Mouse (Mus musculus) retina, postnatal 1 day (tissue): Measurements from ENCODE around the gene Atxn7l1.
A peak's percentile ranks its signal among the peaks of the same experiment; 100 is the strongest.

Experiments used
- DNase-seq: peaks from one replicate; pipeline ENCODE4 v3.0.0-alpha.2; 2012

The Atxn7l1 gene

DNA sequence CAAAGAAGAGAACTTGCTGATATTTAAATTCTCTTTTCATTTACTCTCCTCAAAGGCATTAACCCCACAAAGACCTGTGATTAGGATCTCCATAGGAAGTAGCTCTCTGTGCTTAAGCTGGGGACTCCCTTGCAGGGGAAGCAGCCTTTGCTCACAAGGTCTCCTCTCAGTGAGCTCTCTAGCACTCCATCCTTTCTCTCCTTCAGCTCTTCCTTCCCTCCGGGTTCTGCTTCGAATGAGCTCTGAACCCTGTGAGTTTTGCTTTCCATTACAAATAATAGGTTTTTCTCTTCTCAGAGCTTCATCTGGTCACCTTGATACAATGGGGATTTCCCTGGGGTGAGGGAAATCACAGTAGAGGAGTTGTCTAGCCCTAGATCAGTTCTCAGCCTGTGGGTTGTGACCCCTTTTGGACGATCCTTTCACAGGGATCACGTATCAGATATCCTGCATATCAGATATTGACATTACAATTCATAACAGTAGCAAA is 35.7 kb downstream of the Atxn7l1 start:
- no peak for DNase-seq

- no peak for DNase-seq
Observed at GRCm38 (mm10) chr12:33184137-33184536, 36.6 kb downstream of the Atxn7l1 start.

- DNase-seq, result no peak
Observed at GRCm38 (mm10) chr12:33185046-33185445, 37.6 kb downstream of the Atxn7l1 start.

- DNase-seq, result no peak
Observed at GRCm38 (mm10) chr12:33186331-33186730, 38.8 kb downstream of the Atxn7l1 start.

DNA sequence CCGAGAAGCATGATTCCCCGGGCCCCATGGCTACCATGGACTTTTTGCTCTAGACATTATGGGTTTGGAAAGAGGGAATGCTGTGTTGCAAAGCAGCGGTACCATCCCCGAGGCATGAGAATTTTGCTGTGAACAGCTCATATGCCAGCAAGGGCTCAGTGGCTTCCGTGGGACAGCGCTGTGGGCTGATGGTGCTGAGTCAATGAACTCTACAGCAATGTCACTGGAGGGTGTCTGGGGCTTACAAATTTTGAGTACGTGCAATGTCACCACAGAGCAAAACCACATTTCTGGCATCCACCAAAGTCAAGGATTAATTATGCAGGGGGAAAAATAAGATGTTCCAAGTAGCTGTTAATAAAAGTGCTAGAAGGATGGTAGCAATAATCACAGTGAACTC is 42.6 kb downstream of the Atxn7l1 start:
- DNase-seq, result no peak

- DNase-seq, result no peak
Observed at GRCm38 (mm10) chr12:33190633-33191032, 43.1 kb downstream of the Atxn7l1 start.

GRCm38 (mm10) chr12:33193408-33193901 is 46.0 kb downstream of the Atxn7l1 start:
- DNase-seq, result no peak

GRCm38 (mm10) chr12:33195175-33195574 is 47.7 kb downstream of the Atxn7l1 start:
- no peak for DNase-seq

GRCm38 (mm10) chr12:33197287-33197686 is 49.8 kb downstream of the Atxn7l1 start:
- peak; percentile 62 for DNase-seq

GRCm38 (mm10) chr12:33197746-33198145 is 50.3 kb downstream of the Atxn7l1 start:
- DNase-seq, result no peak

DNA sequence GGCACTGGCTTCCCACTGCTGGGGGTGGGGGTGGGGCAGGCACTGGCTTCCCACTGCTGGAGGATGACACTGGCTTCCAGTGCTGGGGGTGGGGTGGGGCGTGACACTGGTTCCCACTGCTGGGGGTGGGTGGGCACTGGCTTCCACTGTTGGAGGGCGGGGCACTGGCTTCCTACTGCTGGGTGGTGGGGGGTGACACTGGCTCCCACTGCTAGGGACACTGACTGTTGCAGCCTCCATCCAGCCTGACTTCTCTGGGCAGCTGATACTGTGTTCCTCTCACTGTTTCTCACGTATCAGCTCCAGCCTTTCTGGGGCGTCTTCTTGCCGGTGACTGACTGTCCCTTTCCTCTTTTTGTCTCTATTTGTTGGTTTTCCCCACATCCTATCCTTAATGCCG is 53.6 kb downstream of the Atxn7l1 start:
- DNase-seq, result no peak

- no peak for DNase-seq
Observed at GRCm38 (mm10) chr12:33201491-33202210, 54.2 kb downstream of the Atxn7l1 start.

- DNase-seq, result no peak
Observed at GRCm38 (mm10) chr12:33205255-33205654, 57.8 kb downstream of the Atxn7l1 start.

GRCm38 (mm10) chr12:33206300-33206699 is 58.8 kb downstream of the Atxn7l1 start:
- no peak for DNase-seq

DNA sequence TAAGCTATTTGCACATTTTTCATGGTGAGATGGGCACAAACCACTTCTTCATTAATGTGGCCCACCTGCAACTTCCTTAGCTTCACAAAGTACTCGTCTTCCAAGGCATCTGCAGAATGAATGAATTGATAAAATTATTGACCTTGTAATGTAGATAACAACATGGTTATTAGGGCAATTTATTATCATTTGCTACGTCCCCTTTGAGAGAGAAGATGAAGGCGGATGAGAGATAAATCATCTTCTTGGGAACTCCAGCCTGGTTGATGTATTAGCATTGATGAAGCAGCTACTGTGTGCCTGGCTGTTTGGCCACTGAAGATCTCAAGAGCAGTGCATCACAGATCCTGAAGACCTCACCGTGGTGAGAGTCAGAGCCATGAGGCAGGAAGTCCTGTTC is 63.4 kb downstream of the Atxn7l1 start:
- DNase-seq, result no peak

DNA sequence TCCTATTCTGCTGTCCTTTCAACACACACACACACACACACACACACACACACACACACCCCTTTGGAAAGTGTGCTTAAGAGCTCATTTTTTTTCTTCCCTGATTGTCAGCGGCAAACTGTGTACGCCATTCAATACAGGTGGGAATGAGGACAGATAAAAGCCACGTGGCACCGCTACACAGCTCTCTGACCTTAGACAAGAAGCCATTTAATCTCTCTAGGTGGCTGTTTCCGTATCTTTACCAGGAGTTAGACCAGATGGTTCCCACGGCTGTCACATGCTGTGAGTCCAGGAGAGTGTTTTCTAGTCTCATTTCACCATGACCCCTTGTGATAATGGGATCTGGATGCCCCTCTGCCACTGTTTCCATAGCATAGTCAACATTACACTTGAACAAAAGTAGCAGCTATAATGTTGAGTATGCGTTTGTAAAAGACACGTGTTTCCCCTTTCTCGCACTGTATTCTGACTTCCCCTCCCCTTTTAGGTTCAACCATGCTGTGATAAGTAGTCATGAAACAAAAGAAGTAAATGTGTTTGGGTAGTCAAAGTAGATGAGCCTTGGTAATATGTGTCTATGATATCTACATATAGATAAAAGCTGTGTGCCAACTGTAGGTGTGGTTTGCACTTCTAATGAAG is 70.8 kb downstream of the Atxn7l1 start:
- no peak for DNase-seq

DNA sequence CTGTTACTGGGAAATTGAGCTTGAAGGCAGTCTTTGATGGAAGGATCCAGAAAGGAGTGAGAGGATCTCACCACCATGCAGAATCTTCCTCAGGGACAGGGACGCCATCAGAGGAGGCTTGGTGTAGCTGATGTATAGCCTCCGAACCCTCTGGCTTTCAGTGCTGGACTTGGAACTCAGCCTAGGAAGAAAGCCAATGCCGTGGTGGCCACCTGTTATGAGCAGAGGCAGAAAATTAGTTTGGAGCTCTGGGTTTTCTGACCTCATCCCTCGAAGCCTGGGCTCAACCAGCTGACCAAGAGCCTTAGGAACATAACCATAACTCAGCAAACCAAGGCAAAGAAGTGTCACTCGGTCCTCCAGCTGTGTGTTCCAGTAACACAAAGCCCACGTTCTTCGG is 71.9 kb downstream of the Atxn7l1 start:
- no peak for DNase-seq

DNA sequence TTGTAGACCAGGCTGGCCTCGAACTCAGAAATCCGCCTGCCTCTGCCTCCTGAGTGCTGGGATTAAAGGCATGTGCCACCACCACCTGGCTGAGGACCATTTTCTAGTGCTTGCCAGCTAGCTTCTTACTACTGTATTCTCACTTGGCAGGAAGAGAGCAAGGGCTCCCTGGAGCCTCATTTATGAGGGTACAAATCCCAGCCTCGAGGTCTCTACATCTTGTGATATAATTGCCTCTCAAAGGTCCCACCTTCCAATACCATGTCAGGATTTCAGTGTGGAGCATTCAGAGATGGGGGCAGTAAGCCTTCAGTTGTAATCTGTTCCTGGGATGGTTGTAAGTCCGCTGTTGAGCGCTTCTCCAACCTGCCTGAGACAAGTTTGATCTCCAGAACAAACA is 72.6 kb downstream of the Atxn7l1 start:
- DNase-seq, result no peak

DNA sequence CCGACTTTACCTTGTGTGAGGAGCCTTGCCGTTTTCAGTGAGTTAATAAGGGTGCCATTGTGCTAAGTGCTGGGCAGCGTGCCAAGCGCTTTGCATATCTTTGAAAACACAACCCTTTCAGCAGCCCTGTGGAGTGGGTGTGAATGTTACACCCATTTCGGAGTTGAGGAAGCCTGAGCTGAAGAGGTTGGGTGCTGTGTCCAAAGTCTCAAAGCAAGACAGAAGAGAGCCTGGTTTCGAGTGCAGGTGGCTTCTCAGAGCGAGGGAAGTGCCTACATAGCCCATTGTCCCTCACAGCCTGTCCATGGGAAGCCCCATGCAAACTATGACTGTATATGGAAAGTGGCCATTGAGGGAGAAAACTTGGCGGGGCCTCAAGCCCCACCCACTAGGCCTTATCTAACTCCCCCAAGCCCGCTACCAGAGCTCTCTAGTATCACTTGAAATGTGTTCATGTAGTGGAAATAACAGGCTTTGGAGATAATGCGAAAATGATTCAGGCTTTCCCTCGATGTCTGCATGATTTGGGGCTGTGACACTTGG is 73.1 kb downstream of the Atxn7l1 start:
- peak; percentile 74 for DNase-seq

- no peak for DNase-seq
Observed at GRCm38 (mm10) chr12:33222187-33222586, 74.7 kb downstream of the Atxn7l1 start.

- DNase-seq, result peak; percentile 46
Observed at GRCm38 (mm10) chr12:33225117-33225541, 77.6 kb downstream of the Atxn7l1 start.

- no peak for DNase-seq
Observed at GRCm38 (mm10) chr12:33225978-33226377, 78.5 kb downstream of the Atxn7l1 start.

GRCm38 (mm10) chr12:33226596-33226995 is 79.1 kb downstream of the Atxn7l1 start:
- no peak for DNase-seq

- no peak for DNase-seq
Observed at GRCm38 (mm10) chr12:33235314-33235713, 87.8 kb downstream of the Atxn7l1 start.
